Mouse (Mus musculus): ENCODE measurements at regions not wholly inside any gene's neighbourhood (a gene's known extent, or its start where the extent isn't known, plus 50 kb on each side); places are given as distances from the start of the nearest gene placed in this dataset.

GRCm38 (mm10) chr4:27449901-27450300 is 1103.2 kb upstream of the Manea start:
- Histone ChIP-seq H3K79me2 (ENCODE audit: control insufficient read depth, insufficient read depth, low read length, poor library complexity) (no peaks in the 10 kb centered on the region), H3K27me3 (ENCODE audit: control insufficient read depth in 1 of 2, insufficient read depth in 2 of 2, low read length in 2 of 2) (no peaks in the 10 kb centered on the region), H3K4me1 (ENCODE audit: control insufficient read depth in 1 of 2, insufficient read depth in 2 of 2, low read length in 2 of 2) (no peaks in the 10 kb centered on the region), H3K9ac (ENCODE audit: control insufficient read depth, low read depth, low read length, poor library complexity, severe bottlenecking) (no peak overlapping the region), H3K4me3 (ENCODE audit: control insufficient read depth in 1 of 2, insufficient read depth in 1 of 2, low read depth in 2 of 2, low read length in 2 of 2) (no peak overlapping the region), H3K9me3 (replicated peaks; ENCODE audit: insufficient read depth, low read length) (no peaks in the 10 kb centered on the region), H3K27ac (ENCODE audit: control insufficient read depth, low read depth, low read length) (no peak overlapping the region), H3K36me3 (ENCODE audit: control insufficient read depth in 1 of 2, insufficient read depth in 2 of 2, low read length in 2 of 2) (no peaks in the 10 kb centered on the region)
- TF ChIP-seq MAX (IDR thresholded peaks at IDR 0.05; ENCODE audit: low read length) (no peak), MEF2A (IDR thresholded peaks at IDR 0.05; ENCODE audit: extremely low read depth, insufficient replicate concordance, low read depth, low read length, poor library complexity, severe bottlenecking) (no peak), POLR2AphosphoS5 (IDR thresholded peaks at IDR 0.05; ENCODE audit: borderline replicate concordance, low read depth, low read length) (no peak), RCOR1 (IDR thresholded peaks at IDR 0.05; ENCODE audit: low read depth, low read length) (no peak), GATA1 (IDR thresholded peaks at IDR 0.05; ENCODE audit: low read depth, low read length) (no peak), ZNF384 (IDR thresholded peaks at IDR 0.05; ENCODE audit: low read depth, low read length) (no peak), MYC (IDR thresholded peaks at IDR 0.05; ENCODE audit: low read depth, low read length) (no peak), E2F4 (IDR thresholded peaks at IDR 0.05; ENCODE audit: borderline replicate concordance, low read depth, low read length) (no peak), GABPA (IDR thresholded peaks at IDR 0.05; ENCODE audit: low read depth, low read length) (no peak), TCF12 (IDR thresholded peaks at IDR 0.05; ENCODE audit: low read depth, low read length) (no peak), CHD2 (IDR thresholded peaks at IDR 0.05; ENCODE audit: low read length) (no peak), HCFC1 (IDR thresholded peaks at IDR 0.05; ENCODE audit: low read depth, low read length) (no peak), TBP (IDR thresholded peaks at IDR 0.05; ENCODE audit: low read depth, low read length) (no peak), MAFK (IDR thresholded peaks at IDR 0.05; ENCODE audit: borderline replicate concordance, low read depth, low read length) (no peak), MAZ (IDR thresholded peaks at IDR 0.05; ENCODE audit: low read depth, low read length) (no peak), SMC3 (IDR thresholded peaks at IDR 0.05; ENCODE audit: low read depth, low read length) (no peak)
- DNase-seq (ENCODE audit: low read depth, low spot score), result peak; percentile 15

GRCm38 (mm10) chr4:27446310-27446709 is 1099.6 kb upstream of the Manea start:
- no peaks in the 10 kb centered on the region for H3K9me3 ChIP-seq (replicated peaks; ENCODE audit: insufficient read depth, low read length)
- no peak for DNase-seq (ENCODE audit: low read depth, low spot score)
- no peaks in the 10 kb centered on the region for H3K4me1 ChIP-seq (ENCODE audit: control insufficient read depth in 1 of 2, insufficient read depth in 2 of 2, low read length in 2 of 2)
- H3K79me2 ChIP-seq (ENCODE audit: control insufficient read depth, insufficient read depth, low read length, poor library complexity), result no peaks in the 10 kb centered on the region
- TF ChIP-seq SIN3A (IDR thresholded peaks at IDR 0.05; ENCODE audit: low read length) (no peak), NRF1 (IDR thresholded peaks at IDR 0.05; ENCODE audit: insufficient read depth, low read depth, low read length, poor library complexity, severe bottlenecking) (no peak), ZKSCAN1 (IDR thresholded peaks at IDR 0.05; ENCODE audit: low read depth, low read length) (no peak), USF2 (IDR thresholded peaks at IDR 0.05; ENCODE audit: borderline replicate concordance in 1 of 2, insufficient read depth in 1 of 2, low read depth in 1 of 2, low read length in 2 of 2) (no peak), RCOR1 (IDR thresholded peaks at IDR 0.05; ENCODE audit: low read depth, low read length) (no peak)
- no peak overlapping the region for H3K27ac ChIP-seq (ENCODE audit: control insufficient read depth, low read depth, low read length)
- no peak overlapping the region for H3K4me3 ChIP-seq (ENCODE audit: control insufficient read depth in 1 of 2, insufficient read depth in 1 of 2, low read depth in 2 of 2, low read length in 2 of 2)
- H3K27me3 ChIP-seq (ENCODE audit: control insufficient read depth in 1 of 2, insufficient read depth in 2 of 2, low read length in 2 of 2), result no peaks in the 10 kb centered on the region
- H3K9ac ChIP-seq (ENCODE audit: control insufficient read depth, low read depth, low read length, poor library complexity, severe bottlenecking), result no peak overlapping the region
- H3K36me3 ChIP-seq (ENCODE audit: control insufficient read depth in 1 of 2, insufficient read depth in 2 of 2, low read length in 2 of 2), result no peaks in the 10 kb centered on the region
